Comparison of ENCODE assay signal across 11 mouse cellular contexts in the genomic region with DNA sequence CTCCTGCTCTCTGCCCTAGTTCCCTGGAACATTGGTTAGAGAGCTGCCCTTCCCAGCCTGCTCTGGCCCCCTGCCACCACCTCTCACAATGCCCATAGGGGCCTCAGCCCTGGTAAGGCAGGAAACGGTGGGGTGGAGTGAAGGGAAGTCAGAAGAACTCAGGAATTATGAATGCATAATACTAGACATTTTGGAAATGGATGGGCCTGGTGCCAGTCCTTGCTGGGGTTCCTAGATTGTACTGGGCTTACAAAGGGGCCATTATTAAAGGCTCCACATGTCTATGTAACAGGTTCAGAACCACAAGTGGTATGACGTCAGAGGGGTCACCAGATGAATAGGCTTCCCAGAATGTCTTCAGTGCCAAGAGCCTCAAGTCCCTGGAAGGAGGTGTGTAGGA. TPM values are rescaled to one million over a fixed set of nuclear protein-coding genes. Genes with fewer than 3 reads are reported as not detected.
DNase-seq lines count a peak whose midpoint lies in the region; ATAC-seq lines count a peak whose summit lies in the region.
"Had no signal": no experiment of that assay in that cellular context is flagged by ENCODE, and none has a peak within 500 bp of the region (broad histone marks: within the 10 kb centered on the region; RNA-seq: fewer than 3 reads in every experiment).

No protein-coding gene starts in this region.

- H3K4me1 ChIP-seq in kidney, embryonic 16.5 days (ENCODE audit: insufficient read depth, low read length) = no peaks in the 10 kb centered on the region
- no peaks in the 10 kb centered on the region for H3K4me1 ChIP-seq in kidney, embryonic 15.5 days
- H3K4me1 ChIP-seq: liver, embryonic 12.5 days; midbrain, embryonic 15.5 days had no signal

- H3K9me3 ChIP-seq in kidney, embryonic 16.5 days (ENCODE audit: low read length) = no peaks in the 10 kb centered on the region
- H3K9me3 ChIP-seq in kidney, embryonic 15.5 days (replicated peaks) = no peaks in the 10 kb centered on the region
- H3K9me3 ChIP-seq: liver, embryonic 12.5 days; midbrain, embryonic 15.5 days had no signal

- ATAC-seq in kidney, embryonic 16.5 days (ENCODE audit: low FRiP score, low TSS enrichment) = peak; percentile 70
- no peak; the same call in 1 of the 2 replicates for ATAC-seq in kidney, embryonic 15.5 days (replicated peaks; ENCODE audit: low FRiP score)
- ATAC-seq: liver, embryonic 12.5 days; midbrain, embryonic 15.5 days had no signal

- peak; percentile 16 to 46 for DNase-seq in adrenal gland, adult (ENCODE audit: inconsistent age in 2 of 2, low spot score in 1 of 2)
- no peak for DNase-seq in adrenal gland, adult 8-10 months
- peak; percentile 30 for DNase-seq in heart, postnatal 36 days
- DNase-seq in lung, postnatal 36 days = peak; percentile 59
- no peak for DNase-seq in urinary bladder, postnatal 10 days (ENCODE audit: low spot score)
- DNase-seq in left cerebral cortex, postnatal 36 days (ENCODE audit: low spot score in 2 of 2) = no peak

- 63% methylated on average over 2 of the region's 2 CpGs for WGBS in kidney, embryonic 16.5 days
- WGBS in kidney, embryonic 15.5 days = 61% methylated on average over 2 of the region's 2 CpGs

- no peak overlapping the region for H3K4me3 ChIP-seq in kidney, embryonic 16.5 days (ENCODE audit: low read length)
- no peak overlapping the region for H3K4me3 ChIP-seq in kidney, embryonic 15.5 days (replicated peaks)
- H3K4me3 ChIP-seq: liver, embryonic 12.5 days; midbrain, embryonic 15.5 days had no signal

- no peak overlapping the region for H3K9ac ChIP-seq in kidney, embryonic 16.5 days (replicated peaks; ENCODE audit: low read length)
- H3K9ac ChIP-seq in kidney, embryonic 15.5 days = no peak overlapping the region
- H3K9ac ChIP-seq: liver, embryonic 12.5 days; midbrain, embryonic 15.5 days had no signal

- intact Hi-C loops in heart, postnatal 36 days (cut with DNase I) = no loop called here
- intact Hi-C loops in left cerebral cortex, postnatal 36 days (cut with DNase I) = no loop called here

- H3K27ac ChIP-seq in kidney, embryonic 16.5 days (ENCODE audit: low read length) = no peak overlapping the region
- H3K27ac ChIP-seq in kidney, embryonic 15.5 days = no peak overlapping the region
- H3K27ac ChIP-seq: liver, embryonic 12.5 days; midbrain, embryonic 15.5 days had no signal

- no peaks in the 10 kb centered on the region for H3K27me3 ChIP-seq in kidney, embryonic 16.5 days (ENCODE audit: insufficient read depth, low read length)
- H3K27me3 ChIP-seq in kidney, embryonic 15.5 days = no peaks in the 10 kb centered on the region
- H3K27me3 ChIP-seq: liver, embryonic 12.5 days; midbrain, embryonic 15.5 days had no signal

- no peak overlapping the region for H3K4me2 ChIP-seq in kidney, embryonic 16.5 days (replicated peaks; ENCODE audit: low read depth, low read length)
- H3K4me2 ChIP-seq in kidney, embryonic 15.5 days = no peak overlapping the region
- H3K4me2 ChIP-seq: liver, embryonic 12.5 days; midbrain, embryonic 15.5 days had no signal

- H3K36me3 ChIP-seq in kidney, embryonic 16.5 days (ENCODE audit: insufficient read depth, low read length) = no peaks in the 10 kb centered on the region
- no peaks in the 10 kb centered on the region for H3K36me3 ChIP-seq in kidney, embryonic 15.5 days
- H3K36me3 ChIP-seq: liver, embryonic 12.5 days; midbrain, embryonic 15.5 days had no signal

RNA-seq across cellular contexts. Expression of gene Fbln5, which starts 11.5 kb away (rescaled TPM):
- total RNA-seq in adrenal gland, adult 8-10 months (2022) = 10 to 100 TPM; 37.6 to 66.7 (median 58.3) TPM
- 135 and 143 TPM in 2 replicates for polyA plus RNA-seq in kidney, embryonic 16.5 days (2015; fragmentation: Nextera tagmentation; extraction: Ambion mirVana)
- polyA plus RNA-seq in kidney, embryonic 15.5 days (2015; fragmentation: Nextera tagmentation; extraction: Ambion mirVana) = 111 and 112 TPM in 2 replicates
- total RNA-seq in heart, postnatal 36 days (2021) = 10 to 100 TPM; 27.7 to 29.8 TPM
- total RNA-seq in left cerebral cortex, postnatal 36 days (2021) = 1 to 10 TPM; 5.2 to 7.7 TPM
- total RNA-seq: MEL had no signal

Comparison
In these comparisons a context has a peak if more than half of its experiments do, and no peak if none do; other contexts are left out.
1. DNase-seq: peak in adrenal gland, adult (2 of 2), heart, postnatal 36 days (2 of 2) and lung, postnatal 36 days (single experiment); none in adrenal gland, adult 8-10 months (single experiment), urinary bladder, postnatal 10 days (single experiment) and left cerebral cortex, postnatal 36 days (0 of 2).